Mouse (Mus musculus) adrenal gland, adult 2 months (tissue): ENCODE measurements around the gene Ephx3. TPM values are rescaled to one million over a fixed set of nuclear protein-coding genes. Genes with fewer than 3 reads are reported as not detected.

Source experiments
- DNase-seq: peaks from one replicate; pipeline ENCODE4 v3.0.0; 2021
- polyA plus RNA-seq: library from polyadenylated mRNA; depleted of rRNA; stranded (reverse); fragments of >200 nt; gene quantifications from 2 replicates; pipeline ENCODE4 v1.2.3, GENCODE M21; 2012; rRNA removed
- total RNA-seq, 2 experiments: library from RNA; stranded (reverse); gene quantifications; 2 replicates each; pipeline ENCODE4 v1.2.3; 2021

Ephx3 gene
- total and polyA plus RNA-seq, 3 experiments: 0.23 to 0.81 (median 0.48) TPM

GRCm38 (mm10) chr17:32173166-32173565 lies 16.2 kb downstream of the Ephx3 start:
- DNase-seq: peak; percentile 43

- DNase-seq: no peak
These were observed 16.9 kb downstream of the Ephx3 start for GRCm38 (mm10) chr17:32172485-32172884.

GRCm38 (mm10) chr17:32169518-32170225 lies 19.7 kb downstream of the Ephx3 start:
- DNase-seq: no peak

GRCm38 (mm10) chr17:32166687-32167086 lies 22.7 kb downstream of the Ephx3 start, which contains the start of gene Notch3:
Gene Notch3 (minus strand): TSS chr17:32166852.
- peak; percentile 54 for DNase-seq

GRCm38 (mm10) chr17:32165803-32166595 lies 23.4 kb downstream of the Ephx3 start:
- DNase-seq: peak; percentile 45

GRCm38 (mm10) chr17:32165266-32165802 lies 24.0 kb downstream of the Ephx3 start:
- no peak for DNase-seq

- no peak for DNase-seq
These were observed 24.6 kb downstream of the Ephx3 start for GRCm38 (mm10) chr17:32164780-32165179.

- DNase-seq: no peak
These were observed 25.3 kb downstream of the Ephx3 start for GRCm38 (mm10) chr17:32163910-32164650.

GRCm38 (mm10) chr17:32162112-32162850 lies 27.1 kb downstream of the Ephx3 start:
- DNase-seq: peak; percentile 60

- no peak for DNase-seq
These were observed 28.5 kb downstream of the Ephx3 start for GRCm38 (mm10) chr17:32160882-32161281.

- no peak for DNase-seq
These were observed 30.5 kb downstream of the Ephx3 start for GRCm38 (mm10) chr17:32158841-32159240.

- DNase-seq: no peak
These were observed 42.6 kb downstream of the Ephx3 start for GRCm38 (mm10) chr17:32146718-32147117.

GRCm38 (mm10) chr17:32142907-32143854 lies 46.2 kb downstream of the Ephx3 start:
- DNase-seq: peak; percentile 88

GRCm38 (mm10) chr17:32142234-32142633 lies 47.1 kb downstream of the Ephx3 start:
- DNase-seq: no peak

Other genes starting within 250 kb of the Ephx3 start
- 10 to 100 TPM; 23.6 to 23.7 TPM for gene Rrp1b, start 153.4 kb downstream of the Ephx3 start, total RNA-seq
- 17.3 and 24.3 TPM in 2 replicates for gene Rrp1b, start 153.4 kb downstream of the Ephx3 start, polyA plus RNA-seq
- 1 to 10 TPM in 1 of 2 experiments, under 1 TPM in 1; 0.58 to 1.4 TPM for gene Hsf2bp, start 153.2 kb downstream of the Ephx3 start, total RNA-seq
- not detected in 2 replicates for gene Hsf2bp, start 153.2 kb downstream of the Ephx3 start, polyA plus RNA-seq
- gene Notch3, start 22.7 kb downstream of the Ephx3 start, total RNA-seq: 10 to 100 TPM in 1 of 2 experiments, 1 to 10 TPM in 1; 5.6 to 11.7 TPM
- gene Notch3, start 22.7 kb downstream of the Ephx3 start, polyA plus RNA-seq: 35.5 and 44.3 TPM in 2 replicates
- 100 to 1,000 TPM in 1 of 2 experiments, 10 to 100 TPM in 1; 76.0 to 146 TPM for gene Brd4, start 95.2 kb upstream of the Ephx3 start, total RNA-seq
- 30.6 and 42.8 TPM in 2 replicates for gene Brd4, start 95.2 kb upstream of the Ephx3 start, polyA plus RNA-seq
- 10 to 100 TPM; 58.1 to 88.6 TPM for gene Akap8, start 131.7 kb upstream of the Ephx3 start, total RNA-seq
- gene Akap8, start 131.7 kb upstream of the Ephx3 start, polyA plus RNA-seq: 79.3 and 90.7 TPM in 2 replicates
- 100 to 1,000 TPM in 1 of 2 experiments, 10 to 100 TPM in 1; 74.1 to 117 TPM for gene Akap8l, start 161.1 kb upstream of the Ephx3 start, total RNA-seq
- gene Akap8l, start 161.1 kb upstream of the Ephx3 start, polyA plus RNA-seq: 398 and 521 TPM in 2 replicates
- gene Wiz, start 199.9 kb upstream of the Ephx3 start, total RNA-seq: 10 to 100 TPM; 45.9 to 48.9 TPM
- 58.3 and 64.0 TPM in 2 replicates for gene Wiz, start 199.9 kb upstream of the Ephx3 start, polyA plus RNA-seq
- 1 to 10 TPM; 1.2 to 1.6 TPM for gene Rasal3, start 214.0 kb upstream of the Ephx3 start, total RNA-seq
- 3.3 and 4.1 TPM in 2 replicates for gene Rasal3, start 214.0 kb upstream of the Ephx3 start, polyA plus RNA-seq
- gene Pglyrp2, start 234.6 kb upstream of the Ephx3 start, total RNA-seq: under 1 TPM; 0.29 to 0.35 TPM
- 0.82 and 0.87 TPM in 2 replicates for gene Pglyrp2, start 234.6 kb upstream of the Ephx3 start, polyA plus RNA-seq